Mouse (Mus musculus) myocyte (in vitro differentiated cells): ENCODE measurements at regions not wholly inside any gene's neighbourhood (a gene's known extent, or its start where the extent isn't known, plus 50 kb on each side); places are given as distances from the start of the nearest gene placed in this dataset.

Source experiments
- CEBPB ChIP-seq: IDR thresholded peaks from 2 replicates; pipeline ENCODE4 v1.6.1; 2011; ENCODE audit warnings: mild to moderate bottlenecking, moderate library complexity; ENCODE audit not compliant: poor library complexity, insufficient read depth, severe bottlenecking
- E2F4 ChIP-seq: IDR thresholded peaks from one replicate; pipeline ENCODE4 v1.6.1; 2011; ENCODE audit warnings: mild to moderate bottlenecking, control low read depth, moderate library complexity; ENCODE audit not compliant: insufficient read depth
- MAX ChIP-seq: IDR thresholded peaks from one replicate; pipeline ENCODE4 v1.6.1; 2011; ENCODE audit warnings: low read depth, mild to moderate bottlenecking, control low read depth
- MYOD1 ChIP-seq, 3 experiments: IDR thresholded peaks; one replicate each; pipeline ENCODE4 v1.6.1; 2011; ENCODE audit warnings: control low read depth in 2 of 3, low read depth in 2 of 3, mild to moderate bottlenecking in 2 of 3, moderate library complexity in 1 of 3; ENCODE audit not compliant: insufficient read length in 2 of 3, control insufficient read depth in 1 of 3
- POLR2A ChIP-seq: IDR thresholded peaks from one replicate; pipeline ENCODE4 v1.6.1; 2011; ENCODE audit warnings: low read depth, mild to moderate bottlenecking, control low read depth, moderate library complexity; ENCODE audit not compliant: insufficient read length
- POLR2AphosphoS2 ChIP-seq: IDR thresholded peaks from one replicate; pipeline ENCODE4 v1.6.1; 2011; ENCODE audit warnings: low read depth, control low read depth; ENCODE audit not compliant: insufficient read length
- REST ChIP-seq: IDR thresholded peaks from one replicate; pipeline ENCODE4 v1.6.1; 2011; ENCODE audit warnings: mild to moderate bottlenecking, control low read depth, moderate library complexity; ENCODE audit not compliant: insufficient read depth, insufficient read length
- SRF ChIP-seq: IDR thresholded peaks from one replicate; pipeline ENCODE4 v1.6.1; 2011; ENCODE audit warnings: low read depth; ENCODE audit not compliant: control insufficient read depth, insufficient read length
- TCF12 ChIP-seq: IDR thresholded peaks from one replicate; pipeline ENCODE4 v1.6.1; 2011; ENCODE audit warnings: mild to moderate bottlenecking, control low read depth; ENCODE audit not compliant: poor library complexity, insufficient read depth, severe bottlenecking
- USF1 ChIP-seq: IDR thresholded peaks from one replicate; pipeline ENCODE4 v1.6.1; 2011; ENCODE audit warnings: low read depth, mild to moderate bottlenecking, control low read depth, moderate library complexity

DNA sequence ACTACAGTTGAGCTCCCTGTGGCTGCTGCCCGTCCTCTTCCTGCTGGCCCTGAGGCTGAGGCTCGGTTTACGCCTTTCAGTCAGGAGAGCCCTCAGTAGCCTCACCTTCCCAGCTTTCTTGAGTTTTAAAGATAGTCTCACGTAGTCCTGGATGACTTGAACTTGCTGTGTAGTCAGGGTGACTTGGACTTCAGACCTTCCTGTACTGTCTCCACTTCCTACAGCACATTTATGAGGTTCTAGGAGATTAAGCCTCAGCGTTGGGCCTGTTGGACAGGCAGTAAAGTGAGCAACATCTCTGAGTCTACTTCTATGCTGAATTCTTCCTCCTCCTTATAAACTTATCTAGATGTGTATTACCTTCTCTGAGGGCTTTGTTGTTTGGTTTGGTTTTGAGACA lies 546.2 kb downstream of the Zfp704 start:
- TF ChIP-seq POLR2A (no peak), USF1 (no peak), E2F4 (no peak), TCF12 (no peak), MYOD1 (IDR thresholded peaks at IDR 0.05; ENCODE audit: control insufficient read depth in 1 of 3, insufficient read length in 2 of 3, low read depth in 2 of 3) (no peak), MAX (no peak), POLR2AphosphoS2 (no peak), CEBPB (no peak), REST (no peak), SRF (no peak)
